Mouse (Mus musculus) small intestine, adult 2 months (tissue): ENCODE data around the gene Rab1a. TPM values are rescaled to one million over a fixed set of nuclear protein-coding genes. Genes with fewer than 3 reads are reported as not detected.
"Not testable (repeated sequence)": the region's sequence is repeated elsewhere in the genome, so short reads cannot be mapped to it uniquely, and the experiment has no call there.

Source experiments
- H3K27ac ChIP-seq: fragments of 200-500 bp; 2 replicates; pipeline ENCODE4 v1.5.1; 2012; ENCODE audit warnings: low read depth, low read length, control low read depth, inconsistent platforms; ENCODE audit not compliant: insufficient read depth
- H3K27me3 ChIP-seq: fragments of 200-500 bp; 2 replicates; pipeline ENCODE4 v1.6.1; 2012; ENCODE audit warnings: mild to moderate bottlenecking, moderate library complexity, low read length, inconsistent platforms; ENCODE audit not compliant: control insufficient read depth, insufficient read depth
- H3K36me3 ChIP-seq: fragments of 200-500 bp; 2 replicates; pipeline ENCODE4 v1.6.1; 2012; ENCODE audit warnings: mild to moderate bottlenecking, low read length, control low read depth, inconsistent platforms; ENCODE audit not compliant: control insufficient read depth, insufficient read depth
- H3K4me1 ChIP-seq: fragments of 200-500 bp; 2 replicates; pipeline ENCODE4 v1.6.1; 2012; ENCODE audit warnings: low read length, inconsistent platforms, mixed read lengths; ENCODE audit not compliant: control insufficient read depth, insufficient read depth, insufficient read length
- H3K4me3 ChIP-seq: fragments of 200-500 bp; 2 replicates; pipeline ENCODE4 v1.5.1; 2012; ENCODE audit warnings: low read depth, mild to moderate bottlenecking, control low read depth, inconsistent platforms, low read length, moderate library complexity
- CTCF ChIP-seq: fragments of 200-500 bp; IDR thresholded peaks from 2 replicates; pipeline ENCODE4 v1.5.1; 2012; ENCODE audit warnings: low read depth, mild to moderate bottlenecking, control low read depth, inconsistent platforms, low read length, moderate library complexity, mixed read lengths; ENCODE audit not compliant: insufficient replicate concordance, insufficient read length; ENCODE audit errors: extremely low read depth
- POLR2A ChIP-seq: fragments of 200-500 bp; IDR thresholded peaks from 2 replicates; pipeline ENCODE4 v1.6.1; 2012; ENCODE audit warnings: low read depth, mild to moderate bottlenecking, control low read depth, inconsistent platforms, low read length, moderate library complexity
- WGBS: fragments of 180-500 bp; shearing (Covaris S2); methylation state at CpG from one replicate; pipeline ENCODE4 v1.1.7; 2018; 5-methylcytosine and 5-hydroxymethylcytosine counted together
- polyA plus RNA-seq: library from polyadenylated mRNA; depleted of rRNA; stranded (reverse); fragments of >200 nt; gene quantifications from 2 replicates; pipeline ENCODE4 v1.2.3, GENCODE M21; 2012

Rab1a gene
- polyA plus RNA-seq, 1 experiment = 60.0 TPM

DNA sequence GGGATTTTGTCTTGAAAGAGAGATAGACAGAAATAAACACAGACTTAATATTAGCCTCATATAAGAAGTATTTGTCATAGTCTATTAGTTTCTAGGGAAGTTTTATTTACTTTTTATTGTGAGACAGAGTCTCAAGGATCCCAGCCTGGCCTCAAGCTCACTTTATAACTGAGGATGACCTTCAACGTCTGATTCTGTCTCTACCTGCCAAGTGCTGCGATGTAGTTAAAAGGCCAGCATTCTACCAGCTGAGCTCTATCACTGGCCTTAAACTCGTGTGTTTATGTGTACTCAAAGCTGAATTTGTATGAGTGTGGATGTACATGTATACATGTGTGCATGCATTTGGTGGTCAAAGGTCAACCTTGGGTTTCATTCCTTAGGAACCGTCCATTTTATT lies 4.3 kb downstream of the Rab1a start:
- TF ChIP-seq POLR2A (no peak), CTCF (no peak)
- Histone ChIP-seq H3K4me1 (peaks cover 19% of the 10 kb centered on the region; the same call in 1 of the 2 replicates), H3K36me3 (no peaks in the 10 kb centered on the region), H3K27me3 (no peaks in the 10 kb centered on the region), H3K27ac (0 out of 2 replicates have a peak overlapping the region, but pooled peaks have one; percentile 44), H3K4me3 (peak overlapping the region; percentile 19; the same call in 1 of the 2 replicates)
- WGBS = 21% methylated on average over 4 of the region's 4 CpGs

GRCm38 (mm10) chr11:20206626-20207223 lies 5.5 kb downstream of the Rab1a start:
- no peaks in the 10 kb centered on the region for H3K27me3 ChIP-seq
- H3K4me3 ChIP-seq = no peak overlapping the region
- H3K36me3 ChIP-seq = no peaks in the 10 kb centered on the region
- no peak for TF ChIP-seq CTCF
- no peak for TF ChIP-seq POLR2A
- WGBS = 10% methylated on average over 2 of the region's 2 CpGs
- H3K27ac ChIP-seq = no peak overlapping the region
- peaks cover 20% of the 10 kb centered on the region; the same call in 1 of the 2 replicates for H3K4me1 ChIP-seq

DNA sequence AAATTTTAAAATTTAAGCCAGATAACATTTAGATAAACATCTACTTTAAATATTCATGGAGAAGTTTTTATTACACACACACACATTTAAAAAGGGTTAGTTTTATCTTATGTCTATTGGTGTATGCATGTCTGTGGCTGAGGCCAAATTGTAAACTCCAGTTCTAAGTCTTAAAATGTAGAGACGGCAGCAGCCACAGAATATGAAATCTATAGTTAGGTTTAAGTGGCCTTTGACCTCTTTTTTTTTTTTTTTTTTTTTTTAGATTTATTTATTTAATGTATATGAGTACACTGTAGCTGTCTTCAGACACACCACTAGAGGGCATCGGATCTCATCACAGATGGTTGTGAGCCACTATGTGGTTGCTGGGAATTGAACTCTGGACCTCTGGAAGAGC lies 6.4 kb downstream of the Rab1a start:
- Histone ChIP-seq H3K27ac (no peak overlapping the region), H3K36me3 (no peaks in the 10 kb centered on the region), H3K27me3 (no peaks in the 10 kb centered on the region), H3K4me3 (no peak overlapping the region), H3K4me1 (peaks cover 22% of the 10 kb centered on the region; the same call in 1 of the 2 replicates)
- 68% methylated on average over 2 of the region's 2 CpGs for WGBS
- TF ChIP-seq CTCF (0 out of 2 replicates have a peak, but pooled peaks have one; percentile 10), POLR2A (no peak)

DNA sequence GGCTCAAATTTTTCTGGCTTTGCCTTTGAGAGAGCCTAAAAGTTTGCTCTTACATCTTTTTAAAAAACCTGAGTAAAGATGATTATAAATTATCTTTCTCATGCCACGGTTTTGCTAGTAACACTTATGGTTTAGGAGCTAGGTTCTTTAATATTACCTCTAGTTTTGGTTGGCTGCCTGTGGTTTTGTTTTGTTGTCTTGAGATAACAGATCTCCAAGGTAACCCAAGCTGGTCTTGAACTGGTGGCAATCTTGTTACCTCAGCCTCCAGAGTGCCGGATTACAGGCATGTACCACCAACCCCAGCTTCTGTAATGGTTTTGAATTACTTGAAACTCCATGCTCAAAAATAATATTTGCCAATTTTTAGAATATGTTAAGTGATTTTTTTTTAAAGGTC lies 10.6 kb downstream of the Rab1a start:
- TF ChIP-seq CTCF = no peak
- no peak for TF ChIP-seq POLR2A
- no peaks in the 10 kb centered on the region for H3K27me3 ChIP-seq
- H3K36me3 ChIP-seq = peaks cover 14% of the 10 kb centered on the region
- 53% methylated on average over 2 of the region's 2 CpGs for WGBS
- H3K4me3 ChIP-seq = no peak overlapping the region
- peaks cover 12% of the 10 kb centered on the region; the same call in 1 of the 2 replicates for H3K4me1 ChIP-seq
- no peak overlapping the region for H3K27ac ChIP-seq

DNA sequence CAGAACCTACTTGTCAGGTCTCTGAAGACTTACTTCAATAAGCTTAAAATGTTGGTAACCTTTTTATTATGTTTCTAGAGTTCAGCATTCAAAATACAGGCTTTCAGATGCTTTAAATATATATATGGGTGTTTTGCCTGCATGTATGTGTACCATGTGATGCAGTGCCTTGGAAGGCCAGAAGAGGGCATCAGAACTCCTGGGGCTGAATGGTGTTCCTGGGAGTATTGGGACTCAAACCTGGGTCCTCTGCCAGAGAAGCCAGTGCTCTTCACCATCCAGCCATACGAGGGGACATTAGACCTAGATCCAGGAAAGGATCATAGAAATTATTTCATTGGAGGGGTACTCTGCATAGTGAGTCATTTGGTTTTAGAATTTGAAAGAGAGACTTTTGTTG lies 13.5 kb downstream of the Rab1a start:
- H3K27ac ChIP-seq = no peak overlapping the region
- peaks cover 35% of the 10 kb centered on the region for H3K36me3 ChIP-seq
- TF ChIP-seq POLR2A (no peak), CTCF (peak; percentile 54; the same call in 1 of the 2 replicates)
- H3K4me3 ChIP-seq = no peak overlapping the region
- 100% methylated on average over 1 of the region's 1 CpGs for WGBS
- no peaks in the 10 kb centered on the region for H3K27me3 ChIP-seq
- peaks cover 12% of the 10 kb centered on the region; the same call in 1 of the 2 replicates for H3K4me1 ChIP-seq

DNA sequence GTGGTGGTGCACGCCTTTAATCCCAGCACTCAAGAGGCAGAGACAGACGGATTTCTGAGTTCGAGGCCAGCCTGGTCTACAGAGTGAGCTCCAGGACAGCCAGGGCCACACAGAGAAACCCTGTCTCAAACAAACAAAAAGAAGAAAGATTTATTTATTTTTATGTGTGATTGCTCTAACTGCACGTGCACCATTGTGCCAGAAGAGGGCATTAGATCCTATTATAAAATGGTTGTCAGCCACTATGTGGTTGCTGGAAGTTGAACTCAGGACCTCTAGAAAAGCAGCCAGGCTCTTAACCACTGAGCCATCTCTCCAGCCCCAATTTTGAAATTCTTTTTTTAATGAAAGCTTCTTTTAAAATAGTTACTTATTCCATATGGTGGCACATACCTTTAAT lies 15.2 kb downstream of the Rab1a start:
- Histone ChIP-seq H3K36me3 (peaks cover 47% of the 10 kb centered on the region), H3K27me3 (no peaks in the 10 kb centered on the region), H3K4me1 (peaks cover 6% of the 10 kb centered on the region; the same call in 1 of the 2 replicates), H3K27ac (no peak overlapping the region), H3K4me3 (no peak overlapping the region)
- 92% methylated on average over 4 of the region's 4 CpGs for WGBS
- TF ChIP-seq POLR2A = no peak
- no peak for TF ChIP-seq CTCF

GRCm38 (mm10) chr11:20217227-20217626 lies 16.0 kb downstream of the Rab1a start:
- Histone ChIP-seq H3K27ac (no peak overlapping the region), H3K4me3 (no peak overlapping the region), H3K4me1 (peaks cover 6% of the 10 kb centered on the region; the same call in 1 of the 2 replicates), H3K36me3 (peaks cover 51% of the 10 kb centered on the region), H3K27me3 (no peaks in the 10 kb centered on the region)
- no peak for TF ChIP-seq CTCF
- no peak for TF ChIP-seq POLR2A
- 97% methylated on average over 1 of the region's 1 CpGs for WGBS

DNA sequence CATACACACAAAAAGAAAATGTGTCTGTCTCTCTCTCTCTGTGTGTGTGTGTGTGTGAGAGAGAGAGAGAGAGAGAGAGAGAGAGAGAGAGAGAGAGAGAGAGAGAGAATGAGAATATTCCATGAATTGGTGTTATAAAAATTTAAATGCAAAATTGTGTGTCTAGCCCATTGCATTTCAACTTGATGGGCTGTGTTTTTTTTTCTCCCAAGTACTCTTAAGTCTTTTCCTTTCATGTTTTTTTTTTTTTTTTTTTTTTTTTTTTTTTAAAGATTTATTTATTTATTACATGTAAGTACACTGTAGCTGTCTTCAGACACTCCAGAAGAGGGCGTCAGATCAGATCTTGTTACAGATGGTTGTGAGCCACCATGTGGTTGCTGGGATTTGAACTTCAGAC lies 20.4 kb downstream of the Rab1a start:
- H3K4me1 ChIP-seq, H3K27ac ChIP-seq, H3K27me3 ChIP-seq, H3K4me3 ChIP-seq: not testable (repeated sequence)
- WGBS = 20% methylated on average over 1 of the region's 1 CpGs
- peaks cover 76% of the 10 kb centered on the region for H3K36me3 ChIP-seq
